Mouse (Mus musculus) CH12.LX (cell line): ENCODE measurements around the gene Prr29. TPM values are rescaled to one million over a fixed set of nuclear protein-coding genes. Genes with fewer than 3 reads are reported as not detected.

Source experiments
- DNase-seq: peaks from one replicate; pipeline ENCODE4 v3.0.0-alpha.2; 2013; ENCODE audit errors: extremely low read depth
- H3K27ac ChIP-seq: 2 replicates; pipeline ENCODE4 v1.5.1; 2012; ENCODE audit warnings: low read depth, mild to moderate bottlenecking, control low read depth, moderate library complexity; ENCODE audit not compliant: insufficient read depth
- H3K27me3 ChIP-seq: replicated peaks from 2 replicates; pipeline ENCODE3; 2012; ENCODE audit warnings: inconsistent platforms
- H3K36me3 ChIP-seq, 2 experiments: replicated peaks in 1 of 2; 2 replicates each; pipeline versions ENCODE3 to v1.6.1; 2012; ENCODE audit warnings: inconsistent platforms in 1 of 2, low read length in 1 of 2, mild to moderate bottlenecking in 1 of 2, mixed read lengths in 1 of 2, moderate library complexity in 1 of 2; ENCODE audit not compliant: control insufficient read depth in 1 of 2, insufficient read depth in 1 of 2
- H3K4me1 ChIP-seq, 2 experiments: 2 replicates each; pipeline ENCODE4 v1.6.1; 2012; ENCODE audit warnings: inconsistent platforms in 1 of 2, moderate library complexity in 1 of 2; ENCODE audit not compliant: insufficient read depth in 2 of 2, control insufficient read depth in 1 of 2
- H3K4me2 ChIP-seq: 2 replicates; pipeline ENCODE4 v1.6.1; 2012; ENCODE audit warnings: low read depth, mild to moderate bottlenecking, control low read depth; ENCODE audit not compliant: poor library complexity, insufficient read depth, severe bottlenecking
- H3K4me3 ChIP-seq, 3 experiments: fragments of 150-350 bp in 1 of 3; sonication (generic) in 1 of 3; replicated peaks in 1 of 3; 2 replicates each; pipeline versions ENCODE3 to v1.5.1; 2011 to 2012; ENCODE audit warnings: low read depth in 2 of 3, low read length in 2 of 3, mild to moderate bottlenecking in 2 of 3, moderate library complexity in 2 of 3, control low read depth in 1 of 3, improper control_type of control experiment in 1 of 3, inconsistent platforms in 1 of 3, mixed read lengths in 1 of 3; ENCODE audit not compliant: poor library complexity in 1 of 3
- H3K79me2 ChIP-seq: replicated peaks from 2 replicates; pipeline ENCODE4 v1.6.1; 2012; ENCODE audit warnings: mild to moderate bottlenecking, moderate library complexity; ENCODE audit not compliant: control insufficient read depth, poor library complexity, insufficient read depth, severe bottlenecking; ENCODE audit errors: extremely low read depth
- H3K9ac ChIP-seq: 2 replicates; pipeline ENCODE4 v1.6.1; 2012; ENCODE audit warnings: low read depth, mild to moderate bottlenecking, control low read depth, moderate library complexity; ENCODE audit not compliant: insufficient read depth
- H3K9me3 ChIP-seq: replicated peaks from 2 replicates; pipeline ENCODE3; 2012; ENCODE audit warnings: low read length, inconsistent platforms, mixed read lengths
- CHD1 ChIP-seq: IDR thresholded peaks from 2 replicates; pipeline ENCODE4 v1.6.1; 2012; ENCODE audit warnings: low read depth, low read length, improper control_type of control experiment, inconsistent platforms
- CHD2 ChIP-seq: IDR thresholded peaks from 2 replicates; pipeline ENCODE4 v1.6.1; 2011; ENCODE audit warnings: low read length, improper control_type of control experiment
- CTCF ChIP-seq, 2 experiments: IDR thresholded peaks in 1 of 2; conservative IDR thresholded peaks in 1 of 2; 2 replicates each; pipeline ENCODE4 v1.5.1; 2011 to 2012; ENCODE audit warnings: low read depth in 2 of 2, low read length in 2 of 2, improper control_type of control experiment in 1 of 2, inconsistent platforms in 1 of 2, mild to moderate bottlenecking in 1 of 2, moderate library complexity in 1 of 2
- E2F4 ChIP-seq: IDR thresholded peaks from 2 replicates; pipeline ENCODE4 v1.6.1; 2011; ENCODE audit warnings: low read depth, low read length, improper control_type of control experiment; ENCODE audit not compliant: insufficient replicate concordance
- ELF1 ChIP-seq: IDR thresholded peaks from 2 replicates; pipeline ENCODE4 v1.6.1; 2014; ENCODE audit warnings: low read depth, mild to moderate bottlenecking, inconsistent platforms, low read length, improper control_type of control experiment
- EP300 ChIP-seq: IDR thresholded peaks from 2 replicates; pipeline ENCODE4 v1.6.1; 2011; ENCODE audit warnings: low read length, improper control_type of control experiment
- IRF4 ChIP-seq: IDR thresholded peaks from 2 replicates; pipeline ENCODE4 v1.6.1; 2014; ENCODE audit warnings: low read depth, mild to moderate bottlenecking, inconsistent platforms, low read length, improper control_type of control experiment
- JUN ChIP-seq: IDR thresholded peaks from 2 replicates; pipeline ENCODE4 v1.6.1; 2011; ENCODE audit warnings: low read depth, mild to moderate bottlenecking, low read length, improper control_type of control experiment, moderate library complexity; ENCODE audit not compliant: insufficient read depth
- JUND ChIP-seq: conservative IDR thresholded peaks from 2 replicates; pipeline ENCODE4 v1.6.1; 2011; ENCODE audit warnings: low read depth, low read length, improper control_type of control experiment
- MAFK ChIP-seq: IDR thresholded peaks from 2 replicates; pipeline ENCODE4 v1.6.1; 2011; ENCODE audit warnings: low read length, improper control_type of control experiment; ENCODE audit not compliant: insufficient replicate concordance
- MAX ChIP-seq: IDR thresholded peaks from 2 replicates; pipeline ENCODE4 v1.6.1; 2011; ENCODE audit warnings: low read length, improper control_type of control experiment
- MAZ ChIP-seq: IDR thresholded peaks from 2 replicates; pipeline ENCODE4 v1.6.1; 2012; ENCODE audit warnings: low read depth, mild to moderate bottlenecking, inconsistent platforms, low read length, improper control_type of control experiment, moderate library complexity
- MEF2A ChIP-seq: IDR thresholded peaks from 2 replicates; pipeline ENCODE4 v1.6.1; 2014; ENCODE audit warnings: low read depth, mild to moderate bottlenecking, inconsistent platforms, low read length, improper control_type of control experiment, borderline replicate concordance
- MYC ChIP-seq: IDR thresholded peaks from 2 replicates; pipeline ENCODE4 v1.6.1; 2011; ENCODE audit warnings: low read depth, mild to moderate bottlenecking, improper control_type of control experiment, low read length
- NRF1 ChIP-seq: IDR thresholded peaks from 2 replicates; pipeline ENCODE4 v1.6.1; 2014; ENCODE audit warnings: low read depth, mild to moderate bottlenecking, inconsistent platforms, low read length, improper control_type of control experiment, moderate library complexity
- PAX5 ChIP-seq: IDR thresholded peaks from 2 replicates; pipeline ENCODE4 v1.6.1; 2012; ENCODE audit warnings: low read length, inconsistent platforms, mixed read lengths
- POLR2A ChIP-seq: IDR thresholded peaks from 2 replicates; pipeline ENCODE4 v1.6.1; 2011; ENCODE audit warnings: low read depth, mild to moderate bottlenecking, improper control_type of control experiment, low read length
- POLR2AphosphoS2 ChIP-seq: IDR thresholded peaks from 2 replicates; pipeline ENCODE4 v1.6.1; 2011; ENCODE audit warnings: low read depth, low read length, improper control_type of control experiment
- RAD21 ChIP-seq: IDR thresholded peaks from 2 replicates; pipeline ENCODE4 v1.6.1; 2011; ENCODE audit warnings: low read depth, mild to moderate bottlenecking, low read length, improper control_type of control experiment, moderate library complexity
- SIN3A ChIP-seq: IDR thresholded peaks from 2 replicates; pipeline ENCODE4 v1.6.1; 2012; ENCODE audit warnings: low read length, improper control_type of control experiment, inconsistent platforms
- SMC3 ChIP-seq: IDR thresholded peaks from 2 replicates; pipeline ENCODE4 v1.6.1; 2011; ENCODE audit warnings: low read depth, low read length, improper control_type of control experiment
- TBP ChIP-seq: conservative IDR thresholded peaks from 2 replicates; pipeline ENCODE4 v1.6.1; 2011; ENCODE audit warnings: low read depth, low read length, improper control_type of control experiment
- USF1 ChIP-seq: IDR thresholded peaks from 2 replicates; pipeline ENCODE4 v1.6.1; 2014; ENCODE audit warnings: low read depth, mild to moderate bottlenecking, inconsistent platforms, low read length, improper control_type of control experiment
- USF2 ChIP-seq: conservative IDR thresholded peaks from 2 replicates; pipeline ENCODE4 v1.6.1; 2011; ENCODE audit warnings: low read depth, low read length, improper control_type of control experiment
- ZMIZ1 ChIP-seq: IDR thresholded peaks from 2 replicates; pipeline ENCODE4 v1.6.1; 2012; ENCODE audit warnings: low read depth, mild to moderate bottlenecking, inconsistent platforms, low read length, improper control_type of control experiment
- ZNF384 ChIP-seq: IDR thresholded peaks from 2 replicates; pipeline ENCODE4 v1.6.1; 2012; ENCODE audit warnings: low read depth, low read length, improper control_type of control experiment, inconsistent platforms
- dilution Hi-C: fragments of 300-500 bp; cut with MboI; formaldehyde crosslinking; loops from 2 replicates; pipeline ENCODE4 v1.14.3; 2020; ENCODE audit warnings: low sequenced_read_pairs; ENCODE audit not compliant: extremely low pct_unique_long_range_greater_than_20kb, extremely low pct_ligation_motif_present
- in situ Hi-C: fragments of 300-500 bp; cut with MboI; formaldehyde crosslinking; loops from 3 replicates; pipeline ENCODE4 v1.14.3; 2019; ENCODE audit warnings: low sequenced_read_pairs, low pct_ligation_motif_present, low pct_unique_long_range_greater_than_20kb, mixed read lengths
- polyA plus RNA-seq: library from polyadenylated mRNA; unstranded; fragments of >175 nt; gene quantifications from 2 replicates; pipeline ENCODE4 v1.2.1, GENCODE M21; 2012; ENCODE audit warnings: low read depth; ENCODE audit not compliant: insufficient read length
- total RNA-seq, 2 experiments: library from RNA; depleted of rRNA; stranded (reverse); fragments of 300-350 nt in 1 of 2; fragments of >200 nt in 1 of 2; gene quantifications; 2 replicates each; pipeline ENCODE4 v1.2.3; 2012 to 2014

The Prr29 gene
- total and polyA plus RNA-seq, 3 experiments = 0.17 to 0.21 TPM; not detected in 1

GRCm38 (mm10) chr11:106332458-106332857 is 32.8 kb upstream of the Prr29 start:
- Histone ChIP-seq H3K9ac (no peak overlapping the region), H3K36me3 (no peaks in the 10 kb centered on the region), H3K79me2 (no peaks in the 10 kb centered on the region), H3K4me2 (no peak overlapping the region), H3K27me3 (peaks cover 10% of the 10 kb centered on the region), H3K27ac (no peak overlapping the region), H3K4me3 (no peak overlapping the region), H3K4me1 (peaks cover 12 to 21% of the 10 kb centered on the region in 2 experiments), H3K9me3 (no peaks in the 10 kb centered on the region)
- in situ Hi-C loops (no loop called here), dilution Hi-C loops (no loop called here)
- no peak for TF ChIP-seq MAFK
- TF ChIP-seq CTCF (conservative IDR thresholded peaks at IDR 0.05 in 1 of 2, IDR thresholded peaks at IDR 0.05 in 1 of 2; ENCODE audit: low read depth in 2 of 2, low read length in 2 of 2) = no peak
- TF ChIP-seq RAD21 = no peak
- TF ChIP-seq SIN3A = no peak
- no peak for TF ChIP-seq EP300
- no peak for TF ChIP-seq CHD2
- TF ChIP-seq E2F4 = no peak
- no peak for TF ChIP-seq IRF4
- no peak for TF ChIP-seq ZMIZ1
- no peak for TF ChIP-seq TBP
- no peak for TF ChIP-seq ELF1
- TF ChIP-seq USF2 = no peak
- no peak for TF ChIP-seq MEF2A
- no peak for TF ChIP-seq SMC3
- DNase-seq = no peak

- H3K4me3 ChIP-seq = no peak overlapping the region
Observed at GRCm38 (mm10) chr11:106334066-106334465, 31.2 kb upstream of the Prr29 start.

More at GRCm38 (mm10) chr11:106334066-106334465, 31.2 kb upstream of the Prr29 start:
- no peak for DNase-seq
- H3K4me2 ChIP-seq = no peak overlapping the region
- H3K79me2 ChIP-seq = no peaks in the 10 kb centered on the region
- no peaks in the 10 kb centered on the region for H3K9me3 ChIP-seq
- dilution Hi-C loops (no loop called here), in situ Hi-C loops (no loop called here)
- peaks cover 22% of the 10 kb centered on the region for H3K27me3 ChIP-seq
- no peaks in the 10 kb centered on the region for H3K36me3 ChIP-seq
- no peak overlapping the region for H3K9ac ChIP-seq
- H3K4me1 ChIP-seq = peaks cover 9 to 14% of the 10 kb centered on the region in 2 experiments
- TF ChIP-seq SMC3 (no peak), CHD1 (no peak), USF1 (no peak), JUND (no peak), NRF1 (no peak), MAX (no peak), SIN3A (no peak), JUN (no peak), MYC (no peak), MAZ (no peak), PAX5 (no peak), POLR2A (no peak), IRF4 (no peak), ZNF384 (no peak), POLR2AphosphoS2 (no peak)
- TF ChIP-seq, all 38 proteins: peak for 0
- H3K27ac ChIP-seq = no peak overlapping the region
